Mouse (Mus musculus): Measurements from ENCODE around the gene Gimap7.

GRCm38 (mm10) chr6:48745959-48746889, 27.8 kb downstream of the Gimap7 start, which contains the start of gene Gimap5:
- TF ChIP-seq POLR2A (IDR thresholded peaks at IDR 0.05; ENCODE audit: insufficient read depth, low read length) (no peak), CTCF (IDR thresholded peaks at IDR 0.05; ENCODE audit: low read depth, low read length) (peak; percentile 27), EP300 (IDR thresholded peaks at IDR 0.05; ENCODE audit: insufficient read depth, low read depth, low read length) (no peak)
